Mouse (Mus musculus): ENCODE measurements around the gene Zbtb20.

GRCm38 (mm10) chr16:43478352-43478751 lies 602.7 kb downstream of the Zbtb20 start:
- no peak for TF ChIP-seq EP300 (IDR thresholded peaks at IDR 0.05; ENCODE audit: insufficient read depth, low read depth, low read length)
- no peak for TF ChIP-seq CTCF (IDR thresholded peaks at IDR 0.05)

All from heart, adult 2 months (tissue).